Mouse (Mus musculus) midbrain, embryonic 14.5 days (tissue): ENCODE measurements around the gene Tmem138. TPM values are rescaled to one million over a fixed set of nuclear protein-coding genes. Genes with fewer than 3 reads are reported as not detected.
"Not testable (repeated sequence)": the region's sequence is repeated elsewhere in the genome, so short reads cannot be mapped to it uniquely, and the experiment has no call there.

Source experiments
- ATAC-seq: fragments of 200-750 bp; cut with Nextera tagmentation; 2 replicates; pipeline ENCODE4 v1.8.0; 2017; ENCODE audit warnings: moderate number of reproducible peaks, moderate library complexity; ENCODE audit not compliant: low FRiP score, low TSS enrichment
- DNase-seq: peaks from one replicate; pipeline ENCODE4 v3.0.0-alpha.2; 2015
- H3K27ac ChIP-seq: fragments of 300-500 bp; sonication (generic); replicated peaks from 2 replicates; pipeline ENCODE4 v1.5.1; 2014; ENCODE audit warnings: mild to moderate bottlenecking, low read depth, low read length, moderate library complexity
- H3K27me3 ChIP-seq: fragments of 300-500 bp; sonication (generic); 2 replicates; pipeline ENCODE4 v1.6.1; 2014; ENCODE audit warnings: low read length, control low read depth, mixed read lengths; ENCODE audit not compliant: control insufficient read depth, insufficient read depth
- H3K36me3 ChIP-seq: fragments of 300-500 bp; sonication (generic); 2 replicates; pipeline ENCODE4 v1.6.1; 2014; ENCODE audit warnings: low read length, control low read depth; ENCODE audit not compliant: control insufficient read depth, insufficient read depth
- H3K4me1 ChIP-seq: fragments of 300-500 bp; sonication (generic); 2 replicates; pipeline ENCODE4 v1.6.1; 2014; ENCODE audit warnings: mild to moderate bottlenecking, antibody characterized with exemption, low read length, control low read depth; ENCODE audit not compliant: control insufficient read depth, insufficient read depth
- H3K4me2 ChIP-seq: fragments of 300-500 bp; sonication (generic); 2 replicates; pipeline ENCODE4 v1.6.1; 2014; ENCODE audit warnings: mild to moderate bottlenecking, low read length, moderate library complexity
- H3K4me3 ChIP-seq: fragments of 300-500 bp; sonication (generic); replicated peaks from 2 replicates; pipeline ENCODE4 v1.5.1; 2014; ENCODE audit warnings: low read depth, low read length
- H3K9ac ChIP-seq: fragments of 300-500 bp; sonication (generic); replicated peaks from 2 replicates; pipeline ENCODE4 v1.6.1; 2014; ENCODE audit warnings: mild to moderate bottlenecking, low read length, moderate library complexity
- H3K9me3 ChIP-seq: fragments of 300-500 bp; sonication (generic); 2 replicates; pipeline ENCODE4 v1.6.1; 2016; ENCODE audit warnings: low read length, control low read depth, mixed read lengths; ENCODE audit not compliant: control insufficient read depth
- WGBS: fragments of 180-500 bp; shearing (Covaris S2); extraction: QIAGEN DNeasy Blood & Tissue Kit; methylation state at CpG from one replicate; pipeline ENCODE4 v1.1.7; 2014; 5-methylcytosine and 5-hydroxymethylcytosine counted together
- polyA plus RNA-seq: library from polyadenylated mRNA; unstranded; fragments of >200 nt; fragmentation: Nextera tagmentation; extraction: Ambion mirVana; gene quantifications from 2 replicates; pipeline ENCODE4 v1.2.1, GENCODE M21; 2014

Tmem138 gene
- polyA plus RNA-seq, 1 experiment from 2014 or later = 42.1 TPM

DNA sequence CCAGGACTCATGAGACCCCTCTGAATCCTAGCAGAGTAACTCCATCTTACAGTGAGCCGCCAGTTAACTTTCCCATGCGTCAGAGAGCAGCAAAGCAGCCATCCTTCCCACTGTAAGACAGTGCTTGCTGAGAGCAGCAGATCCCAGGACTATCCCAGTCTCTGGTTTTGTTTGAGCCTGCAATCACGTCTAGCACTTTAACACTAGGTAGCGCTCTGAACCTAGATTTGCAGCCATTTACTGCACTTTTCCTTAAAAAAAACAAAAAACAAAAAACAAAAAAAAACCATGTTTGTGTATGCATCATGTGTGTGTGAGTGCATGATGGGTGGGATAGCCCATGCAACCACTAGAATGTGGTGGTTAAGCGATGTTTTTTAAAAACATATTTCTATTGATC is 17.1 kb downstream of the Tmem138 start:
- H3K4me3 ChIP-seq = no peak overlapping the region
- H3K9ac ChIP-seq = no peak overlapping the region
- no peaks in the 10 kb centered on the region for H3K9me3 ChIP-seq
- H3K27me3 ChIP-seq = no peaks in the 10 kb centered on the region
- no peak overlapping the region for H3K4me2 ChIP-seq
- no peak for ATAC-seq
- peaks cover 10% of the 10 kb centered on the region; the same call in 1 of the 2 replicates for H3K4me1 ChIP-seq
- peak; percentile 37 for DNase-seq
- no peaks in the 10 kb centered on the region for H3K36me3 ChIP-seq
- H3K27ac ChIP-seq = no peak overlapping the region
- 36% methylated on average over 5 of the region's 5 CpGs for WGBS

DNA sequence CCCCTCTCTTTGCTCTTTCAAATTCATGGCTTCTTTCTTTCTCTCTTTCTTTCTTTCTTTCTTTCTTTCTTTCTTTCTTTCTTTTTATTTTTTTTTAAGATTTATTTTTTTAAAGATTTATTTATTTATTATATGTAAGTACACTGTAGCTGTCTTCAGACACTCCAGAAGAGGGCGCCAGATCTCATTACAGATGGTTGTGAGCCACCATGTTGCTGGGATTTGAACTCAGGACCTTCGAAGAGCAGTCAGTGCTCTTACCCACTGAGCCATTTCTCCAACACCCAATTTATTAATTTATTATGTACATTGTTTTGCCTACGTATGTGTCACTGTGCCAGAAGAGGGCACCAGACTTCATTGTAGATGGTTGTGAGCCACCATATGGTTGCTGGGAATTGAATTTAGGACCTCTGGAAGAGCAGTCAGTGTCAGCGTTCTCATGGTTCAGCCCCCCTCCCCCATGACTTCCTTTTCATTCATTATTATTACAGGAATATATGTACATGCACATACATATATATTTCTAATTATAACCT is 19.3 kb downstream of the Tmem138 start:
- H3K4me3 ChIP-seq, H3K27ac ChIP-seq, H3K27me3 ChIP-seq, H3K4me2 ChIP-seq, DNase-seq, H3K9ac ChIP-seq, ATAC-seq, H3K9me3 ChIP-seq: not testable (repeated sequence)
- H3K36me3 ChIP-seq = peaks cover 12% of the 10 kb centered on the region
- 77% methylated on average over 4 of the region's 4 CpGs for WGBS
- peaks cover 18% of the 10 kb centered on the region for H3K4me1 ChIP-seq

DNA sequence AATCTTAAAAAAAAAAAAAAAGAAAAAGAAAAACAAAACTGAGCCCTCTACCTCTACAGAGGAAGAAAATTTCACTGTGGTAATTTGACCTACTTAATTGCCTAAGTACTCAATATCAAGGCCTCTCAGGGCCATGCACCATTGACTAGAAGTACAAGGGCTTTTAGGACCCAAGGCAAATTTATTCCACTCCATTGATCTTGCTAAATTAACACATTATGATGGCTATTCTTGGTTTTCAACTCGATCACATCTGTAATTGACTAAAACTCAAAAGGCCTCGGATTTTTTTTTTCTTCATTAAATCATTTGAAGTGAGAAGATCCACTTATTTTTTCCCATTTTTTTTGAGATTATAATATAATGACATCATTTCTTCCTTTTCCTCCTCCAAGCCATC is 19.7 kb downstream of the Tmem138 start:
- H3K4me3 ChIP-seq = no peak overlapping the region
- peaks cover 16% of the 10 kb centered on the region for H3K36me3 ChIP-seq
- no peak for DNase-seq
- no peaks in the 10 kb centered on the region for H3K9me3 ChIP-seq
- ATAC-seq = no peak
- no peak overlapping the region for H3K27ac ChIP-seq
- no peak overlapping the region for H3K9ac ChIP-seq
- 80% methylated on average over 2 of the region's 2 CpGs for WGBS
- peaks cover 18% of the 10 kb centered on the region for H3K4me1 ChIP-seq
- H3K27me3 ChIP-seq = no peaks in the 10 kb centered on the region
- H3K4me2 ChIP-seq = no peak overlapping the region

DNA sequence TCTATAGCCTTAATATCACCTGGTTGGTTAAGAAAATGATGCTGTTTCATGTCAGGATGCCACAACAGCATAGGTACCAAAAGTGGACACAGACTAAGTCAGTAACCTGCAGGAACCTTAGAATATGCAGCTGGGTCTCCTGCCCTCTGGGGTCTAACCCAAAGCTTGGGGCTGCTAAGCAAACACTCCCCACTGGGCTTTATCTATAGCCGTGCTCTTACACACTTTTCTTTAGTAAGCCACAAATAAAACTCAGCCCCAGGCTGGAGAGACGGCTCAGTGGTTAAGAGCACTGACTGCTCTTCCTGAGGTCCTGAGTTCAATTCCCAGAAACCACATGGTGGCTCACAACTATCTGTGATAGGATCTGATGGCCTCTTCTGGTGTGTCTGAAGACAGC is 20.2 kb downstream of the Tmem138 start:
- no peak overlapping the region; the same call in 1 of the 2 replicates for H3K4me3 ChIP-seq
- H3K4me1 ChIP-seq = peaks cover 18% of the 10 kb centered on the region
- 74% methylated on average over 2 of the region's 2 CpGs for WGBS
- H3K36me3 ChIP-seq = peaks cover 20% of the 10 kb centered on the region
- DNase-seq (no peak), ATAC-seq (no peak)
- H3K4me2 ChIP-seq = peak overlapping the region; percentile 62; the same call in 1 of the 2 replicates
- H3K27me3 ChIP-seq = no peaks in the 10 kb centered on the region
- H3K27ac ChIP-seq = no peak overlapping the region
- no peaks in the 10 kb centered on the region for H3K9me3 ChIP-seq
- no peak overlapping the region for H3K9ac ChIP-seq

DNA sequence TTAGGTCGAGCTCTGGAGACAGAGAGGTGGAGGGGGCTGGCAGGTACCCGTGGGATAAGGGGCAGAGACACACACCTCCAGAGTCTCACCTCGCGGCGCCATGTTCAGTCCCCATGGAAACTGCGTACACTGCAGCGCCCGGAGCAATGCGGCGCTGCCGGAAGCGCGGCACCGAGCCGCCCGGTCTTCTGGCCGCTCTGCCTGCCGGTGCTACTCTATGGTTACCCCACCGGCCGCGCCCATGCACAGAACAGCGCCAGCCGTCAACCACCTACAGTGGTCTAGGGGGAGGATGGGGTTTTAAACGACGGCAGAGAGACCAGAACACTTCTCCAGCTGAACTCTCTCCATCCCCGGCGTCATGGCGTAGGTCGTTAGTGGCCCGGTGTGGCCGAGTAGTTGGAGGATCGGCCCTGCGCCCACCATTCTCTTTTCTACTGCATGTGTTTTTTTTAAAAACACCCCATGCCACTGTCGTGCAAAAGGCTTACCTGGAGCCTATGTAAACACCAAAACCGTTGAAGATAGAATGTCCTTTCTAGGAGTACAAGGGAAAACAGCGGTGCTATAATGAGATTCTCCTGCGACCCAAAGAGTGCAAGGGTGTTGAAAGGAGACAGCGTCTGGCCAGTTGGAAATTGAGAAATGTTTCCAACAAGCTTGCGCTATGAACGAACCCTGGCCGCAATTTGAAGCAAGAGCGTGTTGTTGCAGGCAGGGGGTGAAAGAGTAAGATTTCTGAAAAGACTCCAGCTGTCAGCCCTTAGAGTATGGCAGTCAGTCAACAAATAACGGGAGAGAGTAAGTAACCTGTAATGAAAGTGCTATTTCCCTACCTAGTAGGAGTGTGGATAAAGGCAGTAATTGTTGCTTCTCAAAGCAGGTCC is 21.3 kb downstream of the Tmem138 start, which contains the start of gene Tmem216:
Gene Tmem216 (minus strand): TSS at position 615 of the 887 bp plus-strand sequence.
- 1% methylated on average over 43 of the region's 43 CpGs for WGBS

DNA sequence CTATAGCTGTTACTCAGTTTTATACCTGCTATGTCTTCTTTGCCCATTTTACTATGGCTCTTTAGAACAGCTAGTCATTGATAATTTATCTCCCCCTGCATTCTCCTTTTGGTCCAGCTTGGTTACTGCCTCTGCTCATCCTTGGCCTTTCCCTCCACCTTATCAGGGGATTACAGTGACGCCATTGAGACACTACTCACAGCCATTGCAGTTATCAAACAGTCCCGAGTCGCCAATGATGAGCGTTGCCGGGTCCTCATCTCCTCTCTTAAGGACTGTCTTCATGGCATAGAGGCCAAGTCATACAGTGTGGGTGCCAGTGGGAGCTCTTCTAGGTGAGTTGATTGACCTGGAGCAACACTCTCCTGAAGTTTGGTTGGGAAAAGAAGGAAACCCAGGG is 37.7 kb downstream of the Tmem138 start:
- H3K4me1 ChIP-seq = no peaks in the 10 kb centered on the region
- H3K4me2 ChIP-seq = no peak overlapping the region
- no peak overlapping the region for H3K4me3 ChIP-seq
- ATAC-seq (no peak), DNase-seq (no peak)
- peaks cover 93% of the 10 kb centered on the region for H3K36me3 ChIP-seq
- H3K9me3 ChIP-seq = no peaks in the 10 kb centered on the region
- H3K9ac ChIP-seq = no peak overlapping the region
- WGBS = 97% methylated on average over 5 of the region's 5 CpGs
- H3K27me3 ChIP-seq = no peaks in the 10 kb centered on the region
- no peak overlapping the region for H3K27ac ChIP-seq

More for the DNA sequence above, 21.3 kb downstream of the Tmem138 start, which contains the start of gene Tmem216:
- H3K9ac ChIP-seq = peak within 1 kb of the TSS; percentile 67
- no peaks in the 10 kb centered on the region for H3K9me3 ChIP-seq
- peak; percentile 93 for DNase-seq
- no peaks in the 10 kb centered on the region for H3K27me3 ChIP-seq
- peak within 1 kb of the TSS; percentile 62 for H3K4me2 ChIP-seq
- H3K36me3 ChIP-seq = peaks cover 31% of the 10 kb centered on the region
- ATAC-seq = peak; percentile 98
- peak within 1 kb of the TSS; percentile 55 for H3K4me3 ChIP-seq
- peak within 1 kb of the TSS; percentile 87 for H3K27ac ChIP-seq
- peaks cover 18% of the 10 kb centered on the region for H3K4me1 ChIP-seq

DNA sequence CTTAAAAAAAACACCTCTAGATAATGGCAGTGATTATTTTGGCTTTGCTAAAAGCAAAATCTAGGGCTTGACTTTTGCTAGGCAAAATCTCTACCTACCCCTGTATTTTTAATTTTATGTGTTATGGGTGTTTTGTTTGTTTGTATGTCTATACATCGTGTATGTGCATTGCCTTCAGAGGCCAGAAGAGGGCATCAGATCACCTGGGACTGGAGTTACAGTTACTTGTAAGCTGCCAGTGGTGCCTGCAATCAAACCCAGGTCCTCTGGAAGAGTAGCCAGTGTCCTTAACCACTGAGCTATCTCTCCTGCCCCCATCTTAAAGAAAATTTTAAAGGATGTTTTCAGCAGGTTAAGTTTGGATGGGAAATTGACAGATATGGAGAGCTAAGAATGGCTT is 47.1 kb downstream of the Tmem138 start:
- H3K4me2 ChIP-seq = no peak overlapping the region
- no peak overlapping the region for H3K4me3 ChIP-seq
- peaks cover 56% of the 10 kb centered on the region for H3K36me3 ChIP-seq
- H3K4me1 ChIP-seq = peaks cover 13% of the 10 kb centered on the region
- ATAC-seq (no peak), DNase-seq (no peak)
- WGBS = 100% methylated on average over 1 of the region's 1 CpGs
- no peaks in the 10 kb centered on the region for H3K27me3 ChIP-seq
- no peaks in the 10 kb centered on the region for H3K9me3 ChIP-seq
- no peak overlapping the region for H3K27ac ChIP-seq
- no peak overlapping the region for H3K9ac ChIP-seq

DNA sequence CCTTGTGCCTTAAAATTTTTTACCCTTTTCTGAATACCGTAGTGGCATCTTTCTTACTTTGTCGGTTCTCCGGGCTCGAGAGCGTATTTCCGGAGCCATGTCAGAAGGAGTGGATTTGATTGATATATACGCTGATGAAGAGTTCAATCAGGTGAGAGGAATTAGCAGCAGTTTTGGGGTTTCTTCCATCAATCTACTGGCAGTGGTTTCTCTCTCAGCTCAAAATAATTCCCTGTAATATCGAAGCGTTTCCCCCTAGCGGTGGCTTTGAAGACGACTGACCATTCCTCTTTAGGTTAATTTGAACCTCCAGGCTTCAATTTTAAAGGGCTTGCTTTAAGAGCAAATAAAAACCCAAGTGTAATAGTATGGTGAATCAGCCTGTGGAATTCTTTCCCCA is 51.3 kb downstream of the Tmem138 start, which contains the start of gene Sdhaf2:
Gene Sdhaf2 (minus strand): TSS at position 233 of the 400 bp plus-strand sequence.
- H3K4me1 ChIP-seq = peaks cover 17% of the 10 kb centered on the region
- peak within 1 kb of the TSS; percentile 75 for H3K4me2 ChIP-seq
- DNase-seq = peak; percentile 87
- 0% methylated on average over 11 of the region's 11 CpGs for WGBS
- H3K27me3 ChIP-seq = no peaks in the 10 kb centered on the region
- peak within 1 kb of the TSS; percentile 94 for H3K9ac ChIP-seq
- no peaks in the 10 kb centered on the region for H3K9me3 ChIP-seq
- peaks cover 19% of the 10 kb centered on the region for H3K36me3 ChIP-seq
- H3K27ac ChIP-seq = peak within 1 kb of the TSS; percentile 94
- ATAC-seq = no peak
- H3K4me3 ChIP-seq = peak within 1 kb of the TSS; percentile 96
